Mouse (Mus musculus) liver, embryonic 14.5 days (tissue): Measurements from ENCODE around the gene Oxtr.

Experiments
- CTCF ChIP-seq: IDR thresholded peaks from 2 replicates; pipeline ENCODE4 v1.5.1; 2016; ENCODE audit warnings: antibody characterized with exemption, low read depth, control low read depth
- EP300 ChIP-seq: IDR thresholded peaks from 2 replicates; pipeline ENCODE4 v1.6.1; 2016; ENCODE audit warnings: antibody characterized with exemption, low read depth

- TF ChIP-seq CTCF = no peak
- no peak for TF ChIP-seq EP300
Measured at GRCm38 (mm10) chr6:112514591-112514990, 24.8 kb upstream of the Oxtr start.
